Mouse (Mus musculus): ENCODE data around the gene Elovl7.

DNA sequence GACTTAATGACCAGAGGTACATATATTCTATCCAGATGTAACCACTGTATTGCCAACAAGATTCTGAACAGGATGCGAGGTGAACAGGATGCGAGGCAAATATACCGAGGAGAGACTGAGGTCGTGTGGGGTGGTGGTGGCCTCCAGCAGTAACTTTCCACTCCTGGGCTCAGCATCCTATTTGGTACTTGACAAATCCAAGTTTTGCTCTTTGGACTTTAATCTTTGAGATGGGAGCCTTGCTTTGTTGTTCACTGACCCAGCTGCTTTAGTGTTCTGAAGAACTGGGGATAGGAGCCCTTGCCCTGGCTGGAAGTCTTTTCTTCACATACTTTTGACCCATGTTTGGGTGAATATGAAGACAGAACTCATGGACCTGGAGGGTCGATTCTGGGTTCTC, 111.7 kb downstream of the Elovl7 start:
- TF ChIP-seq EP300 (IDR thresholded peaks at IDR 0.05; ENCODE audit: low read depth) (no peak), CTCF (IDR thresholded peaks at IDR 0.05; ENCODE audit: low read depth) (no peak)

Measured in liver, postnatal 0 days (tissue).